Mouse (Mus musculus): ENCODE data around the gene Il1rl1. TPM values are rescaled to one million over a fixed set of nuclear protein-coding genes. Genes with fewer than 3 reads are reported as not detected.

The Il1rl1 gene
- polyA plus RNA-seq, 1 experiment from 2014 or later = 1.0 TPM

- no peaks in the 10 kb centered on the region for H3K9me3 ChIP-seq (ENCODE audit: low read depth, low read length)
- H3K4me2 ChIP-seq = no peak overlapping the region
- WGBS = 78% methylated on average over 12 of the region's 12 CpGs
- ATAC-seq (ENCODE audit: insufficient read depth) = no peak
- no peaks in the 10 kb centered on the region for H3K4me1 ChIP-seq (ENCODE audit: insufficient read depth)
- H3K27ac ChIP-seq (ENCODE audit: low read depth) = no peak overlapping the region
- no peaks in the 10 kb centered on the region for H3K36me3 ChIP-seq (ENCODE audit: insufficient read depth)
- TF ChIP-seq CTCF (IDR thresholded peaks at IDR 0.05; ENCODE audit: low read depth) = no peak
- DNase-seq = no peak
- no peak overlapping the region for H3K4me3 ChIP-seq (ENCODE audit: low read depth, low read length)
- no peaks in the 10 kb centered on the region for H3K27me3 ChIP-seq (ENCODE audit: insufficient read depth, low read length)
- no peak overlapping the region for H3K9ac ChIP-seq
Observed at GRCm38 (mm10) chr1:40469900-40470299, 40.5 kb downstream of the Il1rl1 start.

DNA sequence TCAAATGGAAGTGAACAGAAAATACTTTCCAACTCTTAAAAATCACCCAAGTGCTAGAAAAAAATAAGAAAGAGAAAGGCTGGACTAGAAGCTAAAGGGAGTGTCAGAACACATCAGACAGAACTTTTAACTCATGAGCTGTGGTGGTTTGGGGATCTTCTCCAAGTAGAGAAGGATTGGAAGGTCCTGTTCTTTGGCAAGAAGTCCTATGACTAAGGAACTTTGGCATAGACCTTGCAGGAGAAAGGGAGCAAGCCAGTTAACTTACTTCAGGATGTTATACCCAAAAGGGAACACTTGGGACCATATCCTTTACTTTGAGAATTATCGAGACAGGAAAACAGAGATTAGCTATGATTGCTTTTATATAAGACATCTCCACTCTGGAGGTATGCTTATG, 43.0 kb downstream of the Il1rl1 start:
- H3K27ac ChIP-seq (ENCODE audit: low read depth) = no peak overlapping the region
- H3K4me3 ChIP-seq (ENCODE audit: low read depth, low read length) = no peak overlapping the region
- H3K4me2 ChIP-seq = no peak overlapping the region
- DNase-seq (no peak), ATAC-seq (ENCODE audit: insufficient read depth) (no peak)
- no peaks in the 10 kb centered on the region for H3K9me3 ChIP-seq (ENCODE audit: low read depth, low read length)
- WGBS = 78% methylated on average over 1 of the region's 1 CpGs
- H3K27me3 ChIP-seq (ENCODE audit: insufficient read depth, low read length) = no peaks in the 10 kb centered on the region
- H3K9ac ChIP-seq = no peak overlapping the region
- no peaks in the 10 kb centered on the region for H3K36me3 ChIP-seq (ENCODE audit: insufficient read depth)
- TF ChIP-seq CTCF (IDR thresholded peaks at IDR 0.05; ENCODE audit: low read depth) = no peak
- no peaks in the 10 kb centered on the region for H3K4me1 ChIP-seq (ENCODE audit: insufficient read depth)

DNA sequence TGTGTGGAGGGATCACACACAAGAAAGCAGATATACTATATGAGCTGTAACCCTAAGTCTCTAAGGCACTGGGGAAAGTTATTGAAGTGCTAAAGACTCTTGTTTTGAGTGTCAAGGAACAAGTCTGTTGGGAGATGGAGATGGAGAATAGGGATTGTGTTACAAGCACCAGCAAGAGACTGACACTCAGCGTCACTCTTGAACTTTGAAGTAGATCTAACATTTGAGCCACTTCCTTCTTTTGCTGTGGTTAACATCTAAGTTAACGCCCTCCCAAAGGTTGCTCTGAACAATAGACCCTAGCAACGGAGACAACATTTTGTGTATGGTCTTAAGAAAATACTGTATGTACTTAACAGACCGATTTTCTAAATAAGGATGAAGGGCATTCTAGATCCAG, 44.3 kb downstream of the Il1rl1 start:
- no peak for DNase-seq

GRCm38 (mm10) chr1:40474336-40474735, 45.0 kb downstream of the Il1rl1 start:
- no peak overlapping the region for H3K4me2 ChIP-seq
- ATAC-seq (ENCODE audit: insufficient read depth) = no peak

More for the DNA sequence above, 44.3 kb downstream of the Il1rl1 start:
- WGBS = 76% methylated on average over 4 of the region's 4 CpGs
- H3K4me1 ChIP-seq (ENCODE audit: insufficient read depth) = no peaks in the 10 kb centered on the region
- no peak for TF ChIP-seq CTCF (IDR thresholded peaks at IDR 0.05; ENCODE audit: low read depth)
- H3K27ac ChIP-seq (ENCODE audit: low read depth) = no peak overlapping the region
- H3K4me3 ChIP-seq (ENCODE audit: low read depth, low read length) = no peak overlapping the region
- no peaks in the 10 kb centered on the region for H3K9me3 ChIP-seq (ENCODE audit: low read depth, low read length)
- no peak overlapping the region for H3K4me2 ChIP-seq
- H3K36me3 ChIP-seq (ENCODE audit: insufficient read depth) = no peaks in the 10 kb centered on the region
- ATAC-seq (ENCODE audit: insufficient read depth) = no peak
- no peak overlapping the region for H3K9ac ChIP-seq
- H3K27me3 ChIP-seq (ENCODE audit: insufficient read depth, low read length) = no peaks in the 10 kb centered on the region

DNA sequence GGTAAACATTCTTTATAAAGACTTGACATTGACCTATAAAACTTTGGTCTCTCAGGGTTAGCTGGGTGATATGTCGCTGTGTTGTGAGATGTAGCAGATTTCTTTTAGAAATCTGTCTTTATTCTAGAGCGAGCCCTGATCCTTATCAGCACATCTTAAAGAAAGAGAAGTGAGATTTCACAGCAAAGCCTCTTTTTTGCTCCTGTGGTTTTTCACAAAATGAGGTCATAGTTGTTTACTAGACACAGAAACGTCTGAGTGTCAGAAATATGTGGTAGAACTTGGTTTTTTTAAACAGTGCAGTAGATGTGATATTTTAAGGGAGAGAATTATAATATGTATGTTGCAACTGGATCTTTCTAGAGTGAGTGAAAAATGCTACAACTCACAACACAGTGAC, 46.3 kb downstream of the Il1rl1 start:
- ATAC-seq (ENCODE audit: insufficient read depth) = no peak

More at GRCm38 (mm10) chr1:40474336-40474735, 45.0 kb downstream of the Il1rl1 start:
- no peak overlapping the region for H3K4me3 ChIP-seq (ENCODE audit: low read depth, low read length)
- no peaks in the 10 kb centered on the region for H3K27me3 ChIP-seq (ENCODE audit: insufficient read depth, low read length)
- H3K9me3 ChIP-seq (ENCODE audit: low read depth, low read length) = no peaks in the 10 kb centered on the region
- H3K27ac ChIP-seq (ENCODE audit: low read depth) = no peak overlapping the region
- no peaks in the 10 kb centered on the region for H3K4me1 ChIP-seq (ENCODE audit: insufficient read depth)
- H3K36me3 ChIP-seq (ENCODE audit: insufficient read depth) = no peaks in the 10 kb centered on the region
- 67% methylated on average over 5 of the region's 5 CpGs for WGBS
- no peak for TF ChIP-seq CTCF (IDR thresholded peaks at IDR 0.05; ENCODE audit: low read depth)
- no peak overlapping the region for H3K9ac ChIP-seq
- no peak for DNase-seq

DNA sequence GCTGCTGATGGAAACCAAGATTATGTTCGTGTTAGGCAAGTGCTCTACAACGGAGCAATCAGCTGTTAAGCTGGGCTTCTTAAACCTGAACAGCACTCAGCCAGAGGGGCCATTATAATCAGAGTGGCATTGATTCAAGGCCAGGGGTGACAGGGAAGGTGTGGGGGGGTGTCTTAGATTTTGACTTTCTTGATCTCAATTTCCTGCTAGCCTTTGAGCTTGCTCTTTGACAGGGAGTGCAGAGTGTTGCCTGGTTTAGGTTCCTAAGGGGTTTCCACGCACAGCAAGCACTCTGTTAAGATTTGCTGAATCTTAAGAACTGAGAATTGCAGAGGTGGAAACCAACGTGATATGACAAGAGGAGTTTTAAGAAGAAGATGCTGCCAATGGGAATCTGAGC, 47.4 kb downstream of the Il1rl1 start:
- TF ChIP-seq CTCF (IDR thresholded peaks at IDR 0.05; ENCODE audit: low read depth) = no peak
- Histone ChIP-seq H3K36me3 (ENCODE audit: insufficient read depth) (no peaks in the 10 kb centered on the region), H3K9ac (no peak overlapping the region), H3K27ac (ENCODE audit: low read depth) (no peak overlapping the region), H3K9me3 (ENCODE audit: low read depth, low read length) (no peaks in the 10 kb centered on the region), H3K4me2 (no peak overlapping the region), H3K4me3 (ENCODE audit: low read depth, low read length) (no peak overlapping the region), H3K4me1 (ENCODE audit: insufficient read depth) (no peaks in the 10 kb centered on the region), H3K27me3 (ENCODE audit: insufficient read depth, low read length) (no peaks in the 10 kb centered on the region)
- 45% methylated on average over 4 of the region's 4 CpGs for WGBS
- ATAC-seq (ENCODE audit: insufficient read depth) (no peak), DNase-seq (no peak)

More for the DNA sequence above, 46.3 kb downstream of the Il1rl1 start:
- Histone ChIP-seq H3K27ac (ENCODE audit: low read depth) (no peak overlapping the region), H3K4me2 (no peak overlapping the region), H3K36me3 (ENCODE audit: insufficient read depth) (no peaks in the 10 kb centered on the region), H3K4me1 (ENCODE audit: insufficient read depth) (no peaks in the 10 kb centered on the region), H3K4me3 (ENCODE audit: low read depth, low read length) (no peak overlapping the region), H3K27me3 (ENCODE audit: insufficient read depth, low read length) (no peaks in the 10 kb centered on the region), H3K9ac (no peak overlapping the region), H3K9me3 (ENCODE audit: low read depth, low read length) (no peaks in the 10 kb centered on the region)
- 39% methylated on average over 3 of the region's 3 CpGs for WGBS
- no peak for TF ChIP-seq CTCF (IDR thresholded peaks at IDR 0.05; ENCODE audit: low read depth)
- DNase-seq = no peak

GRCm38 (mm10) chr1:40479505-40479923, 50.1 kb downstream of the Il1rl1 start:
- 37% methylated on average over 6 of the region's 6 CpGs for WGBS
- H3K9me3 ChIP-seq (ENCODE audit: low read depth, low read length) = no peaks in the 10 kb centered on the region
- no peak overlapping the region for H3K4me2 ChIP-seq
- H3K27ac ChIP-seq (ENCODE audit: low read depth) = no peak overlapping the region
- ATAC-seq (ENCODE audit: insufficient read depth) (no peak), DNase-seq (no peak)
- H3K9ac ChIP-seq = no peak overlapping the region
- H3K27me3 ChIP-seq (ENCODE audit: insufficient read depth, low read length) = no peaks in the 10 kb centered on the region
- no peak for TF ChIP-seq CTCF (IDR thresholded peaks at IDR 0.05; ENCODE audit: low read depth)
- no peaks in the 10 kb centered on the region for H3K4me1 ChIP-seq (ENCODE audit: insufficient read depth)
- H3K4me3 ChIP-seq (ENCODE audit: low read depth, low read length) = no peak overlapping the region
- H3K36me3 ChIP-seq (ENCODE audit: insufficient read depth) = no peaks in the 10 kb centered on the region

DNA sequence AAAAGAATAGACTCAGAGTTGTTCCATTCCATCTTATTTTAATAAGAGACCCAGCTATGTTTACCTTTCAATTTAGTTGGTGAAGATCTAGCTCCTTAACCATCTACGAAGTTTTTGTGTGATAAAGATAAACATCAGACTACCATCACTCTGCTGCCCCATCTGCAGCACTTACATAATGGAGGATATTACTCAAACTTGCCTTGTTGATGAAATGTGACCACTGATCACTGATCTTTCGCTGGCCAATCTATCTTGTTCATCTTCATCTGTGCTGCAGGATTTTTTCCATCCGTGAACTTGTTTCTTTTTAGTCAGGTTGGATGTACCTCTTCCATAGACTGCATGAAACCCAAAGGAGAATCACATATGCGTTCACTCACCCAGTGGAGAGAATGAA, 65.2 kb downstream of the Il1rl1 start:
- TF ChIP-seq CTCF (IDR thresholded peaks at IDR 0.05; ENCODE audit: low read depth) = no peak
- H3K4me2 ChIP-seq = no peak overlapping the region
- no peaks in the 10 kb centered on the region for H3K36me3 ChIP-seq (ENCODE audit: insufficient read depth)
- H3K9me3 ChIP-seq (ENCODE audit: low read depth, low read length) = no peaks in the 10 kb centered on the region
- H3K27me3 ChIP-seq (ENCODE audit: insufficient read depth, low read length) = no peaks in the 10 kb centered on the region
- 77% methylated on average over 4 of the region's 4 CpGs for WGBS
- no peak overlapping the region for H3K9ac ChIP-seq
- no peak for ATAC-seq (ENCODE audit: insufficient read depth)
- H3K4me3 ChIP-seq (ENCODE audit: low read depth, low read length) = no peak overlapping the region
- no peak for DNase-seq
- H3K27ac ChIP-seq (ENCODE audit: low read depth) = no peak overlapping the region
- no peaks in the 10 kb centered on the region for H3K4me1 ChIP-seq (ENCODE audit: insufficient read depth)
